Mouse (Mus musculus) intestine, embryonic 16.5 days (tissue): ENCODE results near the gene Slc30a10. TPM values are rescaled to one million over a fixed set of nuclear protein-coding genes. Genes with fewer than 3 reads are reported as not detected.

Experiments used
- ATAC-seq: fragments of 200-750 bp; cut with Nextera tagmentation; 2 replicates; pipeline ENCODE4 v1.8.0; 2017; ENCODE audit warnings: moderate TSS enrichment, moderate library complexity
- H3K27ac ChIP-seq: fragments of 300-500 bp; sonication (generic); 2 replicates; pipeline ENCODE4 v1.5.1; 2014; ENCODE audit warnings: mild to moderate bottlenecking, low read length
- H3K27me3 ChIP-seq: fragments of 300-500 bp; sonication (generic); replicated peaks from 2 replicates; pipeline ENCODE4 v1.6.1; 2014; ENCODE audit warnings: low read length, control low read depth, mixed read lengths; ENCODE audit not compliant: control insufficient read depth, insufficient read depth
- H3K36me3 ChIP-seq: fragments of 300-500 bp; sonication (generic); 2 replicates; pipeline ENCODE4 v1.6.1; 2014; ENCODE audit warnings: low read length, control low read depth; ENCODE audit not compliant: control insufficient read depth, insufficient read depth
- H3K4me1 ChIP-seq: fragments of 300-500 bp; sonication (generic); 2 replicates; pipeline ENCODE4 v1.6.1; 2014; ENCODE audit warnings: low read length, control low read depth, mixed read lengths; ENCODE audit not compliant: control insufficient read depth, insufficient read depth
- H3K4me2 ChIP-seq: fragments of 300-500 bp; sonication (generic); 2 replicates; pipeline ENCODE4 v1.6.1; 2014; ENCODE audit warnings: low read depth, low read length, control low read depth
- H3K4me3 ChIP-seq: fragments of 300-500 bp; sonication (generic); 2 replicates; pipeline ENCODE4 v1.5.1; 2014; ENCODE audit warnings: mild to moderate bottlenecking, low read length
- H3K9ac ChIP-seq: fragments of 300-500 bp; sonication (generic); 2 replicates; pipeline ENCODE4 v1.6.1; 2014; ENCODE audit warnings: low read depth, low read length
- H3K9me3 ChIP-seq: fragments of 300-500 bp; sonication (generic); 2 replicates; pipeline ENCODE4 v1.6.1; 2016; ENCODE audit warnings: low read length, control low read depth; ENCODE audit not compliant: control insufficient read depth
- WGBS: fragments of 180-500 bp; shearing (Covaris S2); extraction: QIAGEN DNeasy Blood & Tissue Kit; methylation state at CpG from one replicate; pipeline ENCODE4 v1.1.7; 2014; 5-methylcytosine and 5-hydroxymethylcytosine counted together
- polyA plus RNA-seq: library from polyadenylated mRNA; unstranded; fragments of >200 nt; fragmentation: Nextera tagmentation; extraction: Ambion mirVana; gene quantifications from 2 replicates; pipeline ENCODE4 v1.2.1, GENCODE M21; 2015

Gene Slc30a10
- 3.0 and 3.7 TPM in 2 replicates for polyA plus RNA-seq

- WGBS = under 1% methylated on average over 18 of the region's 18 CpGs
- Histone ChIP-seq H3K27me3 (peaks cover 20% of the 10 kb centered on the region), H3K36me3 (no peaks in the 10 kb centered on the region), H3K27ac (peak within 1 kb of the TSS; percentile 57), H3K9ac (peak within 1 kb of the TSS; percentile 63), H3K9me3 (no peaks in the 10 kb centered on the region), H3K4me3 (peak within 1 kb of the TSS; percentile 51), H3K4me2 (peak within 1 kb of the TSS; percentile 95), H3K4me1 (peaks cover 15% of the 10 kb centered on the region)
- peak; percentile 94 for ATAC-seq
Measured at GRCm38 (mm10) chr1:185454575-185454954, at the start of gene Slc30a10. Gene Slc30a10, plus strand, starts transcription at chr1:185454848.

- 93% methylated on average over 10 of the region's 10 CpGs for WGBS
- H3K9me3 ChIP-seq = no peaks in the 10 kb centered on the region
- H3K9ac ChIP-seq = no peak overlapping the region
- H3K4me1 ChIP-seq = no peaks in the 10 kb centered on the region
- no peak overlapping the region for H3K4me2 ChIP-seq
- H3K27me3 ChIP-seq = no peaks in the 10 kb centered on the region
- no peak for ATAC-seq
- H3K36me3 ChIP-seq = peaks cover 34% of the 10 kb centered on the region
- no peak overlapping the region for H3K27ac ChIP-seq
- H3K4me3 ChIP-seq = no peak overlapping the region
Measured at GRCm38 (mm10) chr1:185405921-185406320, 48.7 kb upstream of the Slc30a10 start.

DNA sequence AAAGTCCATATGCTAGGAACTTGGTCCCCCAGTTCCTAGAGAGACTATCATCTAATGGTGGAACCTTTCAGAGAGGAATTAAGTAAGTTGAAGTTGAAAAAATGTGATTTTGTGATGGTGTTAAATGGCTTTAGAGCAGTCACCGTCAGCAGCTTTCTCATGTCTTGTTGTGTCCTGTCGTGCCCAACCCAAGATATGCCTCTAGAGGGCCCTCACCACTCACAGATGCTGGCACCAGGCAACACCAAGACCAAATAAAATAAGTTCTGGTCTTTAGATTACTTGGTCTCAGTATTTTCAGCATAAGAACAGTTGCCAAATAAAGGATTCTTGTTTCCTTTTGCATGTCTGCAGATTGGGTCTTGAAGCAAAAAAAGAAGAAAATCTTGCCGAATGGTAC lies 44.8 kb upstream of the Slc30a10 start:
- ATAC-seq = no peak
- Histone ChIP-seq H3K4me2 (no peak overlapping the region), H3K27me3 (no peaks in the 10 kb centered on the region), H3K27ac (no peak overlapping the region), H3K36me3 (peaks cover 32% of the 10 kb centered on the region), H3K4me3 (no peak overlapping the region), H3K9ac (no peak overlapping the region), H3K4me1 (no peaks in the 10 kb centered on the region), H3K9me3 (no peaks in the 10 kb centered on the region)
- WGBS = 72% methylated on average over 3 of the region's 3 CpGs

GRCm38 (mm10) chr1:185418011-185418410 lies 36.6 kb upstream of the Slc30a10 start:
- Histone ChIP-seq H3K9ac (no peak overlapping the region), H3K4me1 (no peaks in the 10 kb centered on the region), H3K36me3 (peaks cover 31% of the 10 kb centered on the region), H3K27me3 (no peaks in the 10 kb centered on the region), H3K27ac (no peak overlapping the region), H3K4me2 (no peak overlapping the region), H3K4me3 (no peak overlapping the region), H3K9me3 (no peaks in the 10 kb centered on the region)
- ATAC-seq = no peak
- 91% methylated on average over 9 of the region's 9 CpGs for WGBS

DNA sequence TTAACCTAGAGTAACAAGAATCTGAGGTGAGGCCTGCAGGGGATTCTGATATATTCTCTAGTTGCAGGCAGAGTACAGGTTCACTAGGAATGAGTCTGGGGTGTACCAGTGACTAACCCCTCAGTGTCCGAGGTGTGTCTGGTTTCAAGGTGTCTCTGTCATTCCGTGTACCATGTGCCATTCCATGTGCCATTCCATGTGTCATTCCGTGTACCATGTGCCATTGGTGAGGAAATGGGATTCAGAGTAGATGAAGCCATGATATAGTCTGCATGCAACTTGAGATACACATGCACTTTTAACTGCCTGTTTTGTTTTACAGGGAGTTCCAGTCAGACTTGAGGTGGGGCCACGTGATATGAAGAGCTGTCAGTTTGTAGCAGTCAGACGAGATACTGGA lies 34.8 kb upstream of the Slc30a10 start:
- Histone ChIP-seq H3K4me1 (no peaks in the 10 kb centered on the region), H3K27ac (no peak overlapping the region), H3K4me2 (no peak overlapping the region), H3K27me3 (no peaks in the 10 kb centered on the region), H3K9ac (no peak overlapping the region), H3K4me3 (no peak overlapping the region), H3K36me3 (peaks cover 31% of the 10 kb centered on the region), H3K9me3 (no peaks in the 10 kb centered on the region)
- no peak for ATAC-seq
- 88% methylated on average over 5 of the region's 5 CpGs for WGBS

DNA sequence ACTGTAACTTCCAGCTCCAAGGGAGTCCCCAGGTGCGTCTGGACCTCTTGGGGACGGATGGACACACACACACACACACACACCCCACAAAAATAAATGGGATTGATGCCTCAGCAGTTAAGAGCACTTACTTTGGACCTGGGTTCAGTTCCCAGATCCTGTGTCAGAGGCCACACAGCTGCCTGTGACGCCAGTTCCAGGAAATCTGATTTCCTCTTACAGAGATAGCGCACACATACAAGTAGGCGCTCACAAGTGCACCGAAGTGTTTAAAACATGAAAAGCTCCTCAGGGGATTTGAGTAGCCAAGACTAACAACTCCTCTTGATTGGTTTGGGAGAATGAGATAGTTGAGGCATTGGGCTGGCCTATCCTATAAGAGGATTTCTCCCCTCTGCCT lies 33.9 kb upstream of the Slc30a10 start:
- Histone ChIP-seq H3K27ac (no peak overlapping the region), H3K4me2 (no peak overlapping the region), H3K4me3 (no peak overlapping the region), H3K27me3 (no peaks in the 10 kb centered on the region), H3K9ac (no peak overlapping the region), H3K36me3 (peaks cover 34% of the 10 kb centered on the region), H3K4me1 (no peaks in the 10 kb centered on the region), H3K9me3 (no peaks in the 10 kb centered on the region)
- ATAC-seq = no peak
- 93% methylated on average over 6 of the region's 6 CpGs for WGBS

DNA sequence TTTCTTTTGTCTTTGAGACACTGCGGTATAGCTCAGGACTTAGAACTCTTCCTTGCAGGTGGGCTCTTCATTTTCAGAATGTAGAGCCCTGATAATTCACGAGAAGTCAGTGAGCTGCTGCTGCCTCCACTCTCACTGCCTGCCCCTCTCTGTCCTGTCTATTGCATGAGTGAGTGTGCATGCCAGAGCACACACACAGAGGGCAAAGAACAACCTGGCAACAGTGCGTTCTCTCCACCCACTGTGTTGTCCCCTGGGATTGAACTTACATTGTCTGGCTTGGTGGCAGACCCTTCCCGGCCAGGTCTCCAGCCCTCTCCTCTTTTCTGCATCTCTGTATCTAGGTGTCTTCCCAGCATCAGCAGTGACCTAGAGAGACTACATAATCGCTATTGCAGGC lies 28.1 kb upstream of the Slc30a10 start:
- WGBS = 87% methylated on average over 5 of the region's 5 CpGs
- no peaks in the 10 kb centered on the region for H3K9me3 ChIP-seq
- peaks cover 14% of the 10 kb centered on the region for H3K36me3 ChIP-seq
- H3K27ac ChIP-seq = no peak overlapping the region
- no peaks in the 10 kb centered on the region for H3K27me3 ChIP-seq
- H3K4me3 ChIP-seq = no peak overlapping the region
- no peak overlapping the region for H3K9ac ChIP-seq
- H3K4me2 ChIP-seq = no peak overlapping the region
- 0 out of 2 replicates have a peak, but pooled peaks cover 4% of the 10 kb centered on the region for H3K4me1 ChIP-seq
- no peak for ATAC-seq

- Histone ChIP-seq H3K27ac (no peak overlapping the region), H3K4me1 (0 out of 2 replicates have a peak, but pooled peaks cover 4% of the 10 kb centered on the region), H3K4me2 (no peak overlapping the region), H3K36me3 (peaks cover 8% of the 10 kb centered on the region), H3K9ac (no peak overlapping the region), H3K9me3 (no peaks in the 10 kb centered on the region), H3K27me3 (no peaks in the 10 kb centered on the region), H3K4me3 (no peak overlapping the region)
- ATAC-seq = no peak
- 92% methylated on average over 5 of the region's 5 CpGs for WGBS
Measured at GRCm38 (mm10) chr1:185430488-185430887, 24.2 kb upstream of the Slc30a10 start.

DNA sequence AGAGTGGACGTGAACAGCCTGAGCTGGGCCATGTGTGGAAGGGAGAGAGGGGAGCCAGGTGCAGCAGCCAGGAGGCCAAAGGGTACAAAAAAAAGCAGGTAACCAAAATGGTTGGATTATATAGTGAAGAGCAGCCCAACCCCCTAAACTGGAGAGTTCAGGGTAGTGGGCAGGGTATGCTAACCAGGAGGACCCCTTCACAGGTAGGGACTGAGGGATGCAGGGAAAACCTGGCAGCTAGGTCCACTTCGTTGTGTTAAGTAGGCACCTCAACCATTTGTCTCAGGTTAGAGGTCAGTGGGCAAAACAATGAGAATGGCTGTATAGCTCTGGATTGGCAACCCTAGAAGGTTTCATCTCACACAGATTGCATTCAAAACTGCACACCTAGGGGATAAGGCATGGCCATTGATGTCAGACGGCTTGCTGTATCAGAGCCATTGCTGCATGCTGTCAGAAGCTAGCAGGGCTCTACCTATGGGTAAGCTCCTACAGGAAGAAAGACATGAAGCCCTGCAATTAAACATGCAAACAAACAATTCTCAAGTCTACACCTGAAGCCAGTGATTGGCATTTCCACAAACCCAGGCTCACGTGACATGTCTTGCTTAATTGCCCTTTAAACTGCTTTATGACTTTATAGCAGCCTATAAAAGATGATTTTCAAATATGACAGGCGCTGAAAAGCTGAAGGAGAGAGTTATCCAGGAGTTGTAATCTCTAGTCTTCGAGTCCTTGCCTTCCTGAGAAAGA lies 23.2 kb upstream of the Slc30a10 start:
- WGBS = 56% methylated on average over 6 of the region's 6 CpGs
- Histone ChIP-seq H3K27ac (no peak overlapping the region), H3K4me3 (0 out of 2 replicates have a peak overlapping the region, but pooled peaks have one; percentile 7), H3K4me1 (0 out of 2 replicates have a peak, but pooled peaks cover 4% of the 10 kb centered on the region), H3K27me3 (no peaks in the 10 kb centered on the region), H3K36me3 (peaks cover 3% of the 10 kb centered on the region; the same call in 1 of the 2 replicates), H3K9me3 (no peaks in the 10 kb centered on the region), H3K9ac (no peak overlapping the region), H3K4me2 (peak overlapping the region; percentile 28; the same call in 1 of the 2 replicates)
- ATAC-seq = peak; percentile 90
